Mouse (Mus musculus) stomach, embryonic 15.5 days (tissue): ENCODE results near the gene Scamp5. TPM values are rescaled to one million over a fixed set of nuclear protein-coding genes. Genes with fewer than 3 reads are reported as not detected.
"Not testable (repeated sequence)": the region's sequence is repeated elsewhere in the genome, so short reads cannot be mapped to it uniquely, and the experiment has no call there.

Source experiments
- ATAC-seq: fragments of 200-750 bp; cut with Nextera tagmentation; 2 replicates; pipeline ENCODE4 v1.8.0; 2017; ENCODE audit warnings: low read depth, moderate number of reproducible peaks, moderate TSS enrichment; ENCODE audit not compliant: insufficient read depth, low FRiP score
- H3K27ac ChIP-seq: fragments of 300-500 bp; sonication (generic); 2 replicates; pipeline ENCODE4 v1.5.1; 2015; ENCODE audit warnings: mild to moderate bottlenecking, inconsistent platforms
- H3K27me3 ChIP-seq: fragments of 300-500 bp; sonication (generic); replicated peaks from 2 replicates; pipeline ENCODE4 v1.6.1; 2015; ENCODE audit warnings: inconsistent platforms
- H3K36me3 ChIP-seq: fragments of 300-500 bp; sonication (generic); 2 replicates; pipeline ENCODE4 v1.6.1; 2015; ENCODE audit warnings: inconsistent platforms
- H3K4me1 ChIP-seq: fragments of 300-500 bp; sonication (generic); 2 replicates; pipeline ENCODE4 v1.6.1; 2015; ENCODE audit warnings: inconsistent platforms
- H3K4me2 ChIP-seq: fragments of 300-500 bp; sonication (generic); 2 replicates; pipeline ENCODE4 v1.6.1; 2015; ENCODE audit warnings: mild to moderate bottlenecking, inconsistent platforms
- H3K4me3 ChIP-seq: fragments of 300-500 bp; sonication (generic); replicated peaks from 2 replicates; pipeline ENCODE4 v1.5.1; 2015; ENCODE audit warnings: inconsistent platforms
- H3K9ac ChIP-seq: fragments of 300-500 bp; sonication (generic); 2 replicates; pipeline ENCODE4 v1.6.1; 2015; ENCODE audit warnings: inconsistent platforms
- H3K9me3 ChIP-seq: fragments of 300-500 bp; sonication (generic); 2 replicates; pipeline ENCODE4 v1.6.1; 2016; ENCODE audit warnings: inconsistent platforms
- WGBS: fragments of 180-500 bp; shearing (Covaris S2); methylation state at CpG from one replicate; pipeline ENCODE4 v1.1.7; 2015; 5-methylcytosine and 5-hydroxymethylcytosine counted together
- polyA plus RNA-seq: library from polyadenylated mRNA; unstranded; fragments of >200 nt; fragmentation: Nextera tagmentation; extraction: Ambion mirVana; gene quantifications from 2 replicates; pipeline ENCODE4 v1.2.1, GENCODE M21; 2015

Scamp5 gene
- polyA plus RNA-seq, 1 experiment from 2014 or later = 19.8 TPM

GRCm38 (mm10) chr9:57427937-57428336 lies 39.9 kb downstream of the Scamp5 start:
- Histone ChIP-seq H3K9me3 (no peaks in the 10 kb centered on the region), H3K4me1 (peaks cover 9% of the 10 kb centered on the region), H3K36me3 (no peaks in the 10 kb centered on the region), H3K4me2 (no peak overlapping the region), H3K4me3 (no peak overlapping the region), H3K27me3 (no peaks in the 10 kb centered on the region), H3K27ac (peak overlapping the region; percentile 13; the same call in 1 of the 2 replicates), H3K9ac (no peak overlapping the region)
- 55% methylated on average over 4 of the region's 4 CpGs for WGBS
- peak; percentile 62; the same call in 1 of the 2 replicates for ATAC-seq

DNA sequence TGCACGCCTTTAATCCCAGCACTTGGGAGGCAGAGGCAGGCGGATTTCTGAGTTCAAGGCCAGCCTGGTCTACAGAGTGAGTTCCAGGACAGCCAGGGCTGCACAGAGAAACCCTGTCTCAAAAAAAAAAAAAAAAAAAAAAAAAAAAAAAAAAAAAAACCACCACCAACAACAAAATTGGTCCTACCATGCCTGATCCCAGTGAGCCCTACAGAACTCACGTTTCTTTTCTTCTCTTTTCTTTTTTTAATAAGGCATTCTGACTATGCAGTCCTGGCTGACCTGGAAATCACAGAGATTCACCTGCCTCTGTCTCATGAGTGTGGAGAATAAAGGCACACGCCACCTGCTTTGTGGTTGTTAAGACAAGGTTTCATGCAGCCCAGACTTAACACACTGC lies 40.7 kb downstream of the Scamp5 start:
- H3K36me3 ChIP-seq, H3K4me2 ChIP-seq, H3K9ac ChIP-seq, H3K9me3 ChIP-seq, H3K27me3 ChIP-seq, ATAC-seq, H3K4me1 ChIP-seq, H3K27ac ChIP-seq, H3K4me3 ChIP-seq: not testable (repeated sequence)
- WGBS = 89% methylated on average over 4 of the region's 4 CpGs

- H3K4me3 ChIP-seq = no peak overlapping the region
- WGBS = 69% methylated on average over 3 of the region's 3 CpGs
- ATAC-seq = no peak
- H3K27me3 ChIP-seq = no peaks in the 10 kb centered on the region
- no peak overlapping the region for H3K9ac ChIP-seq
- peaks cover 19% of the 10 kb centered on the region for H3K4me1 ChIP-seq
- H3K27ac ChIP-seq = no peak overlapping the region
- no peaks in the 10 kb centered on the region for H3K9me3 ChIP-seq
- no peaks in the 10 kb centered on the region for H3K36me3 ChIP-seq
- H3K4me2 ChIP-seq = no peak overlapping the region
Measured at GRCm38 (mm10) chr9:57425116-57425515, 42.7 kb downstream of the Scamp5 start.

- H3K27ac ChIP-seq = no peak overlapping the region
- WGBS = 54% methylated on average over 6 of the region's 6 CpGs
- H3K36me3 ChIP-seq = no peaks in the 10 kb centered on the region
- no peak for ATAC-seq
- peaks cover 28% of the 10 kb centered on the region for H3K4me1 ChIP-seq
- H3K4me3 ChIP-seq = no peak overlapping the region
- H3K27me3 ChIP-seq = no peaks in the 10 kb centered on the region
- no peak overlapping the region for H3K4me2 ChIP-seq
- H3K9me3 ChIP-seq = no peaks in the 10 kb centered on the region
- H3K9ac ChIP-seq = no peak overlapping the region
Measured at GRCm38 (mm10) chr9:57424066-57424465, 43.8 kb downstream of the Scamp5 start.

- H3K9ac ChIP-seq = no peak overlapping the region
- WGBS = 43% methylated on average over 5 of the region's 5 CpGs
- no peak overlapping the region for H3K4me2 ChIP-seq
- no peaks in the 10 kb centered on the region for H3K36me3 ChIP-seq
- no peaks in the 10 kb centered on the region for H3K27me3 ChIP-seq
- no peak overlapping the region for H3K4me3 ChIP-seq
- no peaks in the 10 kb centered on the region for H3K9me3 ChIP-seq
- H3K4me1 ChIP-seq = peaks cover 25% of the 10 kb centered on the region
- H3K27ac ChIP-seq = peak overlapping the region; percentile 97
- no peak for ATAC-seq
Measured at GRCm38 (mm10) chr9:57421688-57422111, 46.2 kb downstream of the Scamp5 start.

DNA sequence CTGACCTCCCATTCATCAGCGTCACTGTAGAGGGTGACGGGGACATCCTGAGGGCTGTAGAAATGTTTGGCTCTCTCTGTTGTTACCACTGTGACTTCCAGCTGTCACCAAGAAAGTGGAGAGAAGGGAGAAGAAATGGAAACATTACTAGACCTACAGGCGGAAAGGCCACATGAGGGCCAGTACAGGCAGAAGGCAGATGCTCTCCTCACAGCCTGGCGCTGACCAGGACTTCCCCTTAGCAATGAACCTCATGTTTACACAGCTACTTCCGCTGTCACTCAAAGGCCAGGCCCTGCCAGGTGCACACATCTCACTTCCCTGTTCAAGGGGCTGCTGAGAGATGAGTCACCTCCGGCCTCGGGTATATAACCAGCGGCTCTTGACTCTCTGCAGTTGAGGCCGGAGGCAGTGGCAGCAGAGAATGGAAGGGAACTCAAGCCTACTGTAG lies 46.7 kb downstream of the Scamp5 start:
- Histone ChIP-seq H3K27me3 (no peaks in the 10 kb centered on the region), H3K27ac (peak overlapping the region; percentile 97), H3K4me3 (no peak overlapping the region), H3K4me1 (peaks cover 25% of the 10 kb centered on the region), H3K9me3 (no peaks in the 10 kb centered on the region), H3K36me3 (no peaks in the 10 kb centered on the region), H3K4me2 (peak overlapping the region; percentile 44; the same call in 1 of the 2 replicates), H3K9ac (no peak overlapping the region)
- 18% methylated on average over 9 of the region's 9 CpGs for WGBS
- peak; percentile 76 for ATAC-seq

GRCm38 (mm10) chr9:57420321-57421120 lies 47.3 kb downstream of the Scamp5 start:
- Histone ChIP-seq H3K27me3 (no peaks in the 10 kb centered on the region), H3K9me3 (no peaks in the 10 kb centered on the region), H3K4me3 (no peak overlapping the region), H3K36me3 (no peaks in the 10 kb centered on the region), H3K4me2 (peak overlapping the region; percentile 44), H3K27ac (peak overlapping the region; percentile 97), H3K4me1 (peaks cover 25% of the 10 kb centered on the region), H3K9ac (no peak overlapping the region)
- peak; percentile 87 for ATAC-seq
- 16% methylated on average over 20 of the region's 20 CpGs for WGBS

DNA sequence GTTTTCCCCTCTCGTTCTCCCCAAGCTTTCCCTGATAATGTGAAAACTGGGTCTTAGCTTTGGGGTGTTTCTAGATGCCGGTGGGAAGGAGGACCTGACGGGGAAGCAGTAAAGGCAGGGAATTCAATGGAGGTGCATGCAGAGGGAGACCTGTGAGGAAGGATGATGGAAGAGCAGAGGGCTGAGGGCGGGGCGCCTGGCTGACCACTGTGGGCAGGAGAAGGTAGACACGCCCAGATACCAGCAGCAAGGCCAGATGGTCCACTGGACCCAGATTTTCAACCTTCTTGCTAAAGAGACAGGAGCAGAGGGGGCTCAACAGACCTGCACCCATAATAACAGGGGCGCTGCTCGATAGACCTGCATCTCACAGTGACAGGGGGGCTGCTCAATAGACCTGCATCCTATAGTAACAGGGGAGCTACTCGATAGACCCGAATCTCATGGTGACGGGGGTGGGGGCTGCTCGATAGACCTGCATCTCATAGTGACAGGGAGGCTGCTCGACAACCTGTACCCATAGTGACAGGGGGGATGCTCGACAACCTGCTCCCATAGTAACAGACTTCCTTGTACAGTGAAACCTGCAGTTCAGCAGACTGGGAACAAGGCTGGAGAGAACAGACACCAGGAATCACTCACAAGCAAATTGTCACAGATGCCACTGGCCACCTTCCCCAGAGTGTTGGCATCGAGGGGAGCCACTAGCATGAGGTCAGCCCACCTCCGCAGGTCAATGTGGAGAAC lies 48.2 kb downstream of the Scamp5 start:
- H3K27me3 ChIP-seq = no peaks in the 10 kb centered on the region
- H3K4me1 ChIP-seq = peaks cover 25% of the 10 kb centered on the region
- WGBS = 76% methylated on average over 16 of the region's 16 CpGs
- no peaks in the 10 kb centered on the region for H3K9me3 ChIP-seq
- H3K36me3 ChIP-seq = no peaks in the 10 kb centered on the region
- H3K4me3 ChIP-seq = no peak overlapping the region
- no peak overlapping the region for H3K9ac ChIP-seq
- H3K27ac ChIP-seq = peak overlapping the region; percentile 97
- peak overlapping the region; percentile 44; the same call in 1 of the 2 replicates for H3K4me2 ChIP-seq
- ATAC-seq = no peak

DNA sequence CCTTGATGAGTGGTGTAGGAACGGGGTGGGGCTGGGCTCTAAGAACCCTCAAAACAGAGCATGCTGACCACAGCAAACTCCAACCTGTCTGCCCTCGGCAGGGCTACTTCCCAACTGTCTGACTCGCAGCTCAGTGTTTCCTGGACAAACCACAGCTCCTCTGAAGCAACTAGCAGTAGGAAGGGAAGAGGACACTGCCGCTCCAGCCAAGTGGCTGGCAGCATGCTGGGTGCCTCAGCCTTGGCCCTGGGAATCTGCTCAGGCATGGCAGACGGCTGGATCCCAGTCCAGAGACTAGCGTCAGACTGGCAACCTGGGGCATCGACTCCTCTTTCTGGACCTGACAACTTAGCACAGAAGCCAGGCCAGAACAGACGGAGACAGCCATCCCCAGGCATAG lies 50.5 kb downstream of the Scamp5 start:
- Histone ChIP-seq H3K4me2 (no peak overlapping the region), H3K9me3 (no peaks in the 10 kb centered on the region), H3K36me3 (no peaks in the 10 kb centered on the region), H3K4me3 (no peak overlapping the region), H3K4me1 (peaks cover 25% of the 10 kb centered on the region), H3K9ac (no peak overlapping the region), H3K27ac (no peak overlapping the region), H3K27me3 (no peaks in the 10 kb centered on the region)
- no peak for ATAC-seq
- 81% methylated on average over 8 of the region's 8 CpGs for WGBS

DNA sequence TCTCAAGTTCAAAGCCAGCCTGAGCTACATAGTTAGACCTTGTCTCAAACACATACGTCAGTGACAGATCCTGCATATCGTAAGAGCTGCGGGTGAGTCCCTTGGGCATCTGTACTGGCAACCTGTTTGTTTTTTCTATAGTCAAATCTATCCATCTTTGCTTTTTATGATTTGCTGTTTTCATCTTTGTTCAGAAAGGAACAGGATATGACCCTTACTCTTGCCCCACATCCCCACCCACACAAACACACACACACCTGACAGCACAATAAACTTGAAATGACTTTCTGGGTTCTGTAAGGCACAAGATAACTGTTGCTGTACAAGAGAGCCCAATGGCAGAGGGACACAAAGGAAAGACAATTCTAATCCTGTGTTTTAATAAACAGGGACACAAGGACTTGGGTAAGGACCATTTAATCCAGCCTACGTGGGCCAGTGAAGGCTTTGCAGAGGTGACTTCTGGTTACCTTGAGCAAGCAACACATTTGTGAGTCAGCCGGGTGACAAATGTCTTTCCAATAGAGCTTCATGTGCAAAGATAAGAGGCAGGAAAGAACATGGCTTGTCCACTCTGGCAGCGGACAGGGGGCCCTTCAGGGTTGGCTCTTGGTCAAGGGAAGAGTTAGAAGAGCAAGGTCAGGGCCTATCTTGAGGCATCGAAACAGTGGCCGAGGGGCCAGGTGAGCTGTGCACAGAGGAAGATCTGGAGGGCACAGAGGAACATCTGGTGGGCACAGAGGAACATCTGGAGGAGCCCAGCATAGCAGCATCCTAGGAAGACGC lies 60.5 kb downstream of the Scamp5 start:
- WGBS = 83% methylated on average over 9 of the region's 9 CpGs
- no peak overlapping the region for H3K4me3 ChIP-seq
- no peaks in the 10 kb centered on the region for H3K27me3 ChIP-seq
- no peak overlapping the region for H3K4me2 ChIP-seq
- H3K27ac ChIP-seq = no peak overlapping the region
- no peak for ATAC-seq
- no peaks in the 10 kb centered on the region for H3K4me1 ChIP-seq
- H3K9ac ChIP-seq = no peak overlapping the region
- no peaks in the 10 kb centered on the region for H3K36me3 ChIP-seq
- H3K9me3 ChIP-seq = no peaks in the 10 kb centered on the region

DNA sequence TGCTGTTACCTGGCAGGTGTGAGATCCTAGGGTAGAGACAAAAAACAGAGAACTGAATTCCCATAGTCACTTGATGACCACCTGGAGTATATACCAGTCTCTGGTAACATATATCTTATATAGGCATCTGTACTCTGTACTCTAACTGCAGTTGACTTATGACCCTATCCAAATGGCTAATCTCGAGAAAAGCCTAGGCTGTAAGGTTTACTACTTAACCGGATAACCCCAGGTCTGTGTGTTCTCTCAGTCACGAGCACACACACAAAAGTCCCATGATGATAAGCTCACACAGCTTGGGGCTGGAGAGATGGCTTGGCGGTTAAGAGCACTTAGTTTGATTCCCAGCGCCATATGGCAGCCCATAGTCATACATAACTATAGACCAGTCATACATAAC lies 61.5 kb downstream of the Scamp5 start:
- Histone ChIP-seq H3K27me3 (no peaks in the 10 kb centered on the region), H3K27ac (no peak overlapping the region), H3K9ac (no peak overlapping the region), H3K4me1 (no peaks in the 10 kb centered on the region), H3K4me3 (no peak overlapping the region), H3K36me3 (no peaks in the 10 kb centered on the region), H3K4me2 (no peak overlapping the region), H3K9me3 (no peaks in the 10 kb centered on the region)
- no peak for ATAC-seq
- WGBS = 75% methylated on average over 5 of the region's 5 CpGs
